Mouse (Mus musculus): ENCODE measurements at regions not wholly inside any gene's neighbourhood (a gene's known extent, or its start where the extent isn't known, plus 50 kb on each side); places are given as distances from the start of the nearest gene placed in this dataset.

- no peak for DNase-seq (ENCODE audit: low spot score)
Measured at GRCm38 (mm10) chr11:90981626-90982025, 293.5 kb upstream of the Tom1l1 start.

- no peak for DNase-seq (ENCODE audit: low spot score)
Measured at GRCm38 (mm10) chr11:90978234-90978633, 290.1 kb upstream of the Tom1l1 start.

GRCm38 (mm10) chr11:90941076-90941475 is 252.9 kb upstream of the Tom1l1 start:
- no peak for DNase-seq (ENCODE audit: low spot score)

GRCm38 (mm10) chr11:90925738-90926137 is 237.6 kb upstream of the Tom1l1 start:
- DNase-seq (ENCODE audit: low spot score), result no peak

- DNase-seq (ENCODE audit: low spot score), result no peak
Measured at GRCm38 (mm10) chr11:90917782-90918181, 229.6 kb upstream of the Tom1l1 start.

- DNase-seq (ENCODE audit: low spot score), result no peak
Measured at GRCm38 (mm10) chr11:90894236-90894635, 206.1 kb upstream of the Tom1l1 start.

GRCm38 (mm10) chr11:90873122-90873521 is 185.0 kb upstream of the Tom1l1 start:
- DNase-seq (ENCODE audit: low spot score), result no peak

GRCm38 (mm10) chr11:90871686-90872085 is 183.5 kb upstream of the Tom1l1 start:
- no peak for DNase-seq (ENCODE audit: low spot score)

GRCm38 (mm10) chr11:90863981-90864760 is 176.0 kb upstream of the Tom1l1 start:
- DNase-seq (ENCODE audit: low spot score), result no peak

GRCm38 (mm10) chr11:90855731-90856130 is 167.6 kb upstream of the Tom1l1 start:
- no peak for DNase-seq (ENCODE audit: low spot score)

GRCm38 (mm10) chr11:90855324-90855723 is 167.2 kb upstream of the Tom1l1 start:
- no peak for DNase-seq (ENCODE audit: low spot score)

GRCm38 (mm10) chr11:90851221-90851620 is 163.1 kb upstream of the Tom1l1 start:
- no peak for DNase-seq (ENCODE audit: low spot score)

GRCm38 (mm10) chr11:90844925-90845319 is 156.8 kb upstream of the Tom1l1 start:
- DNase-seq (ENCODE audit: low spot score), result no peak

- no peak for DNase-seq (ENCODE audit: low spot score)
Measured at GRCm38 (mm10) chr11:90844266-90844924, 156.2 kb upstream of the Tom1l1 start.

GRCm38 (mm10) chr11:90838161-90838560 is 150.0 kb upstream of the Tom1l1 start:
- DNase-seq (ENCODE audit: low spot score), result no peak

GRCm38 (mm10) chr11:90824761-90825160 is 136.6 kb upstream of the Tom1l1 start:
- DNase-seq (ENCODE audit: low spot score), result no peak

- DNase-seq (ENCODE audit: low spot score), result no peak
Measured at GRCm38 (mm10) chr11:90816727-90817126, 128.6 kb upstream of the Tom1l1 start.

GRCm38 (mm10) chr11:90814471-90814870 is 126.3 kb upstream of the Tom1l1 start:
- no peak for DNase-seq (ENCODE audit: low spot score)

- DNase-seq (ENCODE audit: low spot score), result no peak
Measured at GRCm38 (mm10) chr11:90812971-90813370, 124.8 kb upstream of the Tom1l1 start.

- DNase-seq (ENCODE audit: low spot score), result no peak
Measured at GRCm38 (mm10) chr11:90812530-90812929, 124.4 kb upstream of the Tom1l1 start.

GRCm38 (mm10) chr11:90808443-90808842 is 120.3 kb upstream of the Tom1l1 start:
- no peak for DNase-seq (ENCODE audit: low spot score)

- DNase-seq (ENCODE audit: low spot score), result no peak
Measured at GRCm38 (mm10) chr11:90807343-90807742, 119.2 kb upstream of the Tom1l1 start.

GRCm38 (mm10) chr11:90802569-90803363 is 114.6 kb upstream of the Tom1l1 start:
- DNase-seq (ENCODE audit: low spot score), result no peak
